Mouse (Mus musculus) activated CD4-positive, CD25-positive, alpha-beta regulatory T cell, adult 4 months (primary cell): ENCODE data around the gene Atf4. TPM values are rescaled to one million over a fixed set of nuclear protein-coding genes. Genes with fewer than 3 reads are reported as not detected.

Source experiments
- ATAC-seq: one replicate; pipeline ENCODE4 v1.8.0; 2017
- polyA plus RNA-seq, 2 experiments: library from polyadenylated mRNA; unstranded; fragments of 100-300 nt; shearing (Covaris generic); gene quantifications; one replicate each; pipeline ENCODE4 v1.2.1; 2017

Gene Atf4
- polyA plus RNA-seq, 2 experiments from 2014 or later: 74.4 to 88.7 TPM

DNA sequence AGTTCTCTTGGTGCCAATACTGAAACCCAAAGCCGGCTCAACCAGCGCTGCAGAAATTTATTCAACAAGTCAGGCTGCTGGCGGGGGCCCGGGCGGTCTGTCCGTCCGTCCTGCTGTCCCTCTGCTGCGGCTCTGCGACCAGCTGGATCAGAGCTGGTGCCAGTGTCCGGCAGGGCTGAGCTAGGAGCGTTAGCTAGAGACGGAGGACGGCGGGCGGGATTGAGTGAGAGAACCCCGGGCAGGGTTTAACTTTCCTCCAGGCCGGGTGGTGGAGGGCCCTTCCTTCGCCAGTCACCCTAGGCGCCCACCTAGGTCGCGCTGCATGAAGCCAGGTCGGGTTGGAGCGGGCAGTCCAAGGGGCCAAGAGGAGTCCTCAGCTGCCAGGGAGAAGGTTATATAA is 33.1 kb downstream of the Atf4 start:
- no peak for ATAC-seq

DNA sequence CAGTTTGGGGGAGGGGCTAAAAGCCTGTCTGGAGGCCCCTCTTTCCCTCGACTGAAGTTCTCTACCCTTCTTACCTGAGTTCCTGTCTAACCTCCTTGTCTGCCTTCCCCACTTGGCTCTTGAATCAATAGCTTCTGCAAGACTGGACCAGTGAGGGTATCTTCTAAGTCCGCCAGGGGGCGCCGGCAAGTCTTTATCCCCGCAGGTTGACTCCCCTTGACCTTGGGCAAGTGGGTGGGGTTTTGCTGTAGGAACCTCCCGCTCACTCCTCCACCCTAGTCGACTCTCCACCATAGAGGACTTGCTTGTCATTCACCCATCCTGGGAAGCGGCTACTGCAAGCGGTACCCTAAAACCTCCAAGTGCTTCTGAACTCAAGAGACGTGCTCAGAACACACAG is 34.5 kb downstream of the Atf4 start:
- peak; percentile 40 for ATAC-seq

DNA sequence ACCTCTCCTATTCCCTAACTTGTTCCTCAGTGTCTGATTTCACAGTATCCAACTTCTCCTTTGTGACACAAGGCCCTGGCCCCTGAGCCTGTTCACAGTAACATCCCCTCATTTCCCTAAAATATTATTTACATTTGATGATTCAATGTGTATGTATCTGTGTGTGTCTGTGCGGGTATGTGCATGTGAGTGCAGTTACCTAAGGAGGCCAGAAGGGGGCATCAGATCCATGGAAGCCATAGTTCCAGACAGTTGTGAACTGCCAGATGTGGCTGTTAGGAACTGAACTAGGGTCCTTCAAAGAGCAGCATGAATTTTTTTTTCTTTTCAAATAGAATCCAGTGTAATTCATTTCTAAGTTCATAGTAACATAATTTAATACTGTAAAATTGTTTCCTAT is 42.2 kb downstream of the Atf4 start:
- no peak for ATAC-seq

DNA sequence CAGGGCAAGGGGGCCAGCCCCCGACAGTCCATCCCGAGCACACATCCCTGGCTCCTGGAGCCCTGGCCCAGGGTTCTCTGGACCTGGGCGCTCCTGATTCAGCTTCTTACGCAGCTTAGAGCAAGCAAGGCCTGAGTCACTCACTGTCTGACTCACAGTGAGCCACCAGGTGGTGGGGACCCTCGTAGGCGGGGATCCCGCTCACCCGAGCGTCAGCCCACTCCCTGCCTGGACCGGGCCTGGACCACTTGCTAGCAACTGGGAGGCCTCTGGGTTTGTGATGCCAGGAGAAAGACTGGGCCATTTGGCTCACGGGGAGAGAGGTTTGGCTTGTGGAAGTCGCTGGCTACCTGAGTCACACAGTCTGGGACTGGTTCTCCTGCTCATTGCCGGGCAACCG is 48.8 kb downstream of the Atf4 start:
- no peak for ATAC-seq

DNA sequence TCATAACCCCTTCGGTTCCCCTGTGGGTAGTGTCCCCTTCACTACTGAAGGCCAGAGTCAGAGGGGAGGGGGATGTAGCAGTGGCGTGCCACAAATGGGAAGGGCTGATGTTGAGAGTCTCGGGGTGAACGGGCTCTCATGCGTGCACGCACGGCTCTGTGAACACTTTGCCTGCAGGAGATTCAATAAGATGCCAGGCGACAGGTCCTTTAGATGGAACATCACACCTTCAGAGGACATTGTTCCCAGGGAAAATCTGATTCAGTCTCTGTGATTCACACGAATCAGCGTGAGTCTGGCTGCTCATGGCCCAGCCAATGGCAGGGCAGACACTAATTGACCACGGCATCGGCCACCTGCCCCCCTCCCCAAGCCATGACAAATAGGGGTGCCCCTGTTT is 49.2 kb downstream of the Atf4 start:
- ATAC-seq: no peak

GRCm38 (mm10) chr15:80306146-80306545 is 51.2 kb downstream of the Atf4 start:
- no peak for ATAC-seq

Other genes starting within 250 kb of the Atf4 start
- gene Pdgfb, start 240.2 kb upstream of the Atf4 start, polyA plus RNA-seq: 1 to 10 TPM in 1 of 2 experiments, under 1 TPM in 1; 0.68 to 1.1 TPM
- 1 to 10 TPM in 1 of 2 experiments, not detected in 1; 1.4 TPM for gene Syngr1, start 163.8 kb upstream of the Atf4 start, polyA plus RNA-seq
- 1,000 to 10,000 TPM; 4,172 to 4,641 TPM for gene Rpl3, start 163.3 kb upstream of the Atf4 start, polyA plus RNA-seq
- 10 to 100 TPM; 10.7 to 14.5 TPM for gene Tab1, start 122.1 kb upstream of the Atf4 start, polyA plus RNA-seq
- gene Mgat3, start 81.5 kb upstream of the Atf4 start, polyA plus RNA-seq: under 1 TPM in 1 of 2 experiments, not detected in 1; 0.13 TPM
- gene Mief1, start 21.2 kb upstream of the Atf4 start, polyA plus RNA-seq: 10 to 100 TPM; 29.3 to 37.0 TPM
- gene AC140267.1, start 19.3 kb upstream of the Atf4 start, polyA plus RNA-seq: not detected
- gene Rps19bp1, start 9.1 kb downstream of the Atf4 start, polyA plus RNA-seq: 10 to 100 TPM; 18.9 to 21.6 TPM
- gene Cacna1i, start 32.1 kb downstream of the Atf4 start, polyA plus RNA-seq: under 1 TPM; 0.09 to 0.11 TPM